Mouse (Mus musculus) forebrain, embryonic 16.5 days (tissue): ENCODE measurements at regions not wholly inside any gene's neighbourhood (a gene's known extent, or its start where the extent isn't known, plus 50 kb on each side); places are given as distances from the start of the nearest gene placed in this dataset.
A peak's percentile ranks its signal among the peaks of the same experiment; 100 is the strongest.

Source experiments
- ATAC-seq: fragments of 200-750 bp; cut with Nextera tagmentation; 2 replicates; pipeline ENCODE4 v1.8.0; 2017; ENCODE audit warnings: mild to moderate bottlenecking, moderate library complexity
- H3K27ac ChIP-seq: fragments of 300-500 bp; sonication (generic); 2 replicates; pipeline ENCODE4 v1.5.1; 2014; ENCODE audit warnings: low read length, control low read depth
- H3K27me3 ChIP-seq: fragments of 300-500 bp; sonication (generic); replicated peaks from 2 replicates; pipeline ENCODE4 v1.6.1; 2014; ENCODE audit warnings: low read length; ENCODE audit not compliant: control insufficient read depth, insufficient read depth
- H3K36me3 ChIP-seq: fragments of 300-500 bp; sonication (generic); 2 replicates; pipeline ENCODE4 v1.6.1; 2014; ENCODE audit not compliant: control insufficient read depth, insufficient read depth
- H3K4me1 ChIP-seq: fragments of 300-500 bp; sonication (generic); replicated peaks from 2 replicates; pipeline ENCODE4 v1.6.1; 2014; ENCODE audit warnings: low read length; ENCODE audit not compliant: control insufficient read depth, insufficient read depth
- H3K4me2 ChIP-seq: fragments of 300-500 bp; sonication (generic); 2 replicates; pipeline ENCODE4 v1.6.1; 2014; ENCODE audit warnings: mild to moderate bottlenecking, low read length, control low read depth
- H3K4me3 ChIP-seq: fragments of 300-500 bp; sonication (generic); replicated peaks from 2 replicates; pipeline ENCODE4 v1.5.1; 2014; ENCODE audit warnings: mild to moderate bottlenecking, low read length, control low read depth
- H3K9ac ChIP-seq: fragments of 300-500 bp; sonication (generic); replicated peaks from 2 replicates; pipeline ENCODE4 v1.6.1; 2014; ENCODE audit warnings: low read depth, low read length, control low read depth
- H3K9me3 ChIP-seq: fragments of 300-500 bp; sonication (generic); 2 replicates; pipeline ENCODE4 v1.6.1; 2016; ENCODE audit warnings: low read length; ENCODE audit not compliant: control insufficient read depth
- WGBS: fragments of 180-500 bp; shearing (Covaris S2); extraction: QIAGEN DNeasy Blood & Tissue Kit; methylation state at CpG from one replicate; pipeline ENCODE4 v1.1.7; 2014; 5-methylcytosine and 5-hydroxymethylcytosine counted together

DNA sequence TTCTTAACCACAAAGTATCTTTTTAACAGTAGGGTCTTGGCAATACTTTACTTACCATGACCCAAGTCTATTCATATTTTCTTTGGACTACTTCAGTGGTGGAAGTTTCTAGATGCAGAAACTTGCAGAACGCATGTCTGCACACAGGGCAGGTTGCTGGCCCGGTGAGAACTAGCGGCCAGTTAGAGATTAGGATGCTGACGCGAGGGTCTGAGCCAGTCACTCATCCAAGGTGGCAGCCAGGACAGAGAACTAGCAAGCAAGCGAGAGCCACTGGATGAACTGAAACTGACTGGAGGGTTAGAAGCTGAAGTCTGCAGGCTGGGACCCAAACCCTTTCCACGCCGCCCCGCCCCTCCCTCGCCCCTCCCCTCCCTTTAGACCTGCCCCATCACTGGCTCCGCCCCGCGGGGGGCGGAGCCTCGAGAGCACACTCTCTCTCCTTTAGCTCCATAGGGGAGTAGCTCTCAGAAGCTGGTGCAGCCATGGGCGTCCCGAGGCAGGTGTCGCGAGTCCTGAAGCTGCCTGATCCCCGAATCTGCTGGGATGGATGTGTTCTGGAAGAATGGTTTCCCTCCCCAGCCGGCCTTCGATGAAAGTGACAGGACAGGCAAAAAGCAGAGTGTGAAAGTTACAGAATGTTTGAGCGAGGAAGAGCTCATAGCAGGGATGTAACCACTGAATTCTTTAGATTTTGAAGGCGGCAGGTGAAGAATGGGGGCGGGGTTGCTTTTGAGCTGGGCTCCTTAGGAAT is 117.0 kb downstream of the Fam161a start:
- Histone ChIP-seq H3K27me3 (no peaks in the 10 kb centered on the region), H3K9me3 (no peaks in the 10 kb centered on the region), H3K9ac (peak overlapping the region; percentile 44), H3K36me3 (no peaks in the 10 kb centered on the region), H3K4me2 (peak overlapping the region; percentile 79), H3K4me3 (peak overlapping the region; percentile 47), H3K27ac (no peak overlapping the region), H3K4me1 (peaks cover 5% of the 10 kb centered on the region; the same call in 1 of the 2 replicates)
- ATAC-seq = peak; percentile 99
- 2% methylated on average over 18 of the region's 25 CpGs for WGBS

- H3K9ac ChIP-seq = no peak overlapping the region
- H3K4me1 ChIP-seq = no peaks in the 10 kb centered on the region
- H3K4me3 ChIP-seq = no peak overlapping the region
- H3K27me3 ChIP-seq = no peaks in the 10 kb centered on the region
- no peak overlapping the region for H3K4me2 ChIP-seq
- no peaks in the 10 kb centered on the region for H3K36me3 ChIP-seq
- no peak overlapping the region for H3K27ac ChIP-seq
- ATAC-seq = no peak
- H3K9me3 ChIP-seq = no peaks in the 10 kb centered on the region
- 58% methylated on average over 1 of the region's 1 CpGs for WGBS
Measured at GRCm38 (mm10) chr11:23131122-23131521, 123.8 kb downstream of the Fam161a start.

- Histone ChIP-seq H3K9ac (no peak overlapping the region), H3K36me3 (no peaks in the 10 kb centered on the region), H3K4me2 (no peak overlapping the region), H3K4me1 (no peaks in the 10 kb centered on the region), H3K9me3 (no peaks in the 10 kb centered on the region), H3K4me3 (no peak overlapping the region), H3K27me3 (no peaks in the 10 kb centered on the region), H3K27ac (no peak overlapping the region)
- ATAC-seq = no peak
- WGBS = 96% methylated on average over 1 of the region's 1 CpGs
Measured at GRCm38 (mm10) chr11:23131632-23132031, 124.2 kb upstream of the Xpo1 start.

- H3K4me1 ChIP-seq = peaks cover 10% of the 10 kb centered on the region
- H3K27ac ChIP-seq = no peak overlapping the region
- H3K4me3 ChIP-seq = no peak overlapping the region
- H3K4me2 ChIP-seq = no peak overlapping the region
- WGBS = 7% methylated on average over 6 of the region's 6 CpGs
- no peak overlapping the region for H3K9ac ChIP-seq
- no peaks in the 10 kb centered on the region for H3K36me3 ChIP-seq
- no peaks in the 10 kb centered on the region for H3K9me3 ChIP-seq
- peak; percentile 93 for ATAC-seq
- H3K27me3 ChIP-seq = no peaks in the 10 kb centered on the region
Measured at GRCm38 (mm10) chr11:23140429-23141099, 115.3 kb upstream of the Xpo1 start.

DNA sequence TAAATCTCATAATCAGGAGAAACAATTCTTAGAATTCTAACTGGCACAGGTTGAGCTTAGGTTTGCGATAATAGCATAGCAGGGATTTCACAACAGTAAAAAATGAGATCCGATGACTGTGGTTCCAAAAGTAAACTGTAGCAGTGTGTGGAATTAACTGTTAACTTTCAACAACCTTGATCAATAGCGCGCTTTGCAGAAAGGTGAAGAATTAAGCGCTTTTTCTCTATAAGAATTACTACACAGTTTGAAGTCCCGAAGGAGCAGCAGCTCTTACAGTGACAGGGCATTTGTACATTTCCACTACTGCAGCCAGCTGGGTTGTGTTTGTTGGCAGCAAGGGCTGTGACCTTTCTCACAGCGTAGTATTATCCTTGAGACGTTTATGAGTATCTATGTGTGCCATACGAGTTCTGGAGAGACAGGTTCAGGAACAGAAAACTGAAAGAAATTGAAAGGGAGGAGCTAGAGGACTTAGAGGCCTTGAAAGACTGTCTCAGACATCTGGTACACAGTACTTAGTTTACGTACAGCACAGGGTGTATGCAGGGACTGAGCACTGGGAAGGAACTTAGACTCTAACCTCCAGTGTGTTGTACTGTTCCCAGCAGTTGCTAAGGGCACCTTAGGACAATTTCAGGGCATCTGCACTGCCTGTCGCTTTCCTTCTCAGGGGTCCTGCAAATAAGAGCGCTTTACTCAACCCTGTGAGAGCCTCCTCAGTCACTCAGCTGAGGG is 114.6 kb upstream of the Xpo1 start:
- Histone ChIP-seq H3K4me1 (peaks cover 10% of the 10 kb centered on the region), H3K9me3 (no peaks in the 10 kb centered on the region), H3K36me3 (no peaks in the 10 kb centered on the region), H3K9ac (0 out of 2 replicates have a peak overlapping the region, but pooled peaks have one; percentile 5), H3K27ac (no peak overlapping the region), H3K27me3 (no peaks in the 10 kb centered on the region), H3K4me2 (no peak overlapping the region), H3K4me3 (no peak overlapping the region)
- ATAC-seq = peak; percentile 49
- WGBS = 23% methylated on average over 12 of the region's 12 CpGs

GRCm38 (mm10) chr11:23148048-23148596 is 107.7 kb upstream of the Xpo1 start:
- no peaks in the 10 kb centered on the region for H3K4me1 ChIP-seq
- no peak overlapping the region for H3K9ac ChIP-seq
- no peaks in the 10 kb centered on the region for H3K9me3 ChIP-seq
- WGBS = 86% methylated on average over 8 of the region's 8 CpGs
- ATAC-seq = no peak
- no peak overlapping the region for H3K4me3 ChIP-seq
- no peak overlapping the region for H3K27ac ChIP-seq
- H3K4me2 ChIP-seq = no peak overlapping the region
- no peaks in the 10 kb centered on the region for H3K27me3 ChIP-seq
- H3K36me3 ChIP-seq = no peaks in the 10 kb centered on the region

- Histone ChIP-seq H3K36me3 (no peaks in the 10 kb centered on the region), H3K27ac (no peak overlapping the region), H3K4me2 (no peak overlapping the region), H3K9ac (no peak overlapping the region), H3K9me3 (no peaks in the 10 kb centered on the region), H3K4me3 (no peak overlapping the region), H3K4me1 (no peaks in the 10 kb centered on the region), H3K27me3 (no peaks in the 10 kb centered on the region)
- WGBS = 67% methylated on average over 5 of the region's 5 CpGs
- ATAC-seq = peak; percentile 76
Measured at GRCm38 (mm10) chr11:23149556-23150244, 106.1 kb upstream of the Xpo1 start.

DNA sequence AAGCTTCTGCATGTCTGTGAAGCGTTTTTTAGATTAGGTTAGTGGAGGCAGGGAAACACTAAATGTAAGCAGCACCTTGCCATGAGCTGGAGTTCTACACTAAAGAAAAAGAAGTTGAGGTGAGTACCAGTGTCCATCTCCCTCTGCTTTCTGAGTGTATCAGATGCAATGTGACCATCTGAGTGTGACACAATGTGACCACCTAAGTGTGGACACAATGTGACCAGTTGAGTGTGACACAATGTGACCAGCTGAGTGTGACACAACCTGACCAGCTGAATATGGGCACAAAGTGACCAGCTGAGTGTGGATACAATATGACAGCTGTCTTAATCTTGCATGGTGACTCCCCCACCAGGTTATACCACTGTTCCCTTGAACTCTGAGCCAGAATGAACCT is 101.0 kb upstream of the Xpo1 start:
- Histone ChIP-seq H3K4me3 (no peak overlapping the region), H3K4me1 (no peaks in the 10 kb centered on the region), H3K27ac (no peak overlapping the region), H3K27me3 (no peaks in the 10 kb centered on the region), H3K36me3 (no peaks in the 10 kb centered on the region), H3K9me3 (no peaks in the 10 kb centered on the region), H3K4me2 (no peak overlapping the region), H3K9ac (no peak overlapping the region)
- ATAC-seq = no peak
- WGBS = 38% methylated on average over 1 of the region's 1 CpGs
